16 mouse cellular contexts compared by ENCODE assay signal in genomic region chrX:51592751-51593150, GRCm38 (mm10).
DNase-seq lines count a peak whose midpoint lies in the region; ATAC-seq and TF ChIP-seq lines count a peak whose summit lies in the region.
"Had no signal": no experiment of that assay in that cellular context is flagged by ENCODE, and none has a peak within 500 bp of the region (broad histone marks: within the 10 kb centered on the region; RNA-seq: fewer than 3 reads in every experiment).

No protein-coding gene starts in this region.

- H3K4me1 ChIP-seq in kidney, adult 2 months (ENCODE audit: control insufficient read depth, insufficient read depth, low read length) = no peaks in the 10 kb centered on the region
- H3K4me1 ChIP-seq: heart, embryonic 13.5 days; liver, embryonic 12.5 days; lung, embryonic 15.5 days; midbrain, embryonic 15.5 days; stomach, embryonic 15.5 days had no signal

- 95% methylated on average over 1 of the region's 1 CpGs for WGBS in kidney, adult 2 months

- no peaks in the 10 kb centered on the region for H3K27me3 ChIP-seq in kidney, adult 2 months (replicated peaks; ENCODE audit: control insufficient read depth, insufficient read depth, low read length)
- H3K27me3 ChIP-seq: heart, embryonic 13.5 days; liver, embryonic 12.5 days; lung, embryonic 15.5 days; midbrain, embryonic 15.5 days; stomach, embryonic 15.5 days had no signal

- no peak for ATAC-seq in CD4-positive, CD25-positive, alpha-beta regulatory T cell, adult 4 months
- ATAC-seq: liver, embryonic 12.5 days; midbrain, embryonic 15.5 days had no signal

- intact Hi-C loops in left cerebral cortex, adult 2 months (cut with DNase I) = loop anchor here (10.0 kb wide), 1 partner anchor 198 kb away; no protein-coding TSS in a partner anchor
- intact Hi-C loops in left cerebral cortex, postnatal 14 days (cut with DNase I) = no loop called here

- no peaks in the 10 kb centered on the region for H3K36me3 ChIP-seq in kidney, adult 2 months (ENCODE audit: control insufficient read depth, insufficient read depth, low read length)
- H3K36me3 ChIP-seq: heart, embryonic 13.5 days; limb, embryonic 10.5 days; liver, embryonic 12.5 days; lung, embryonic 15.5 days; midbrain, embryonic 15.5 days; stomach, embryonic 15.5 days had no signal

- no peak for TF ChIP-seq POLR2A in kidney, adult 2 months (IDR thresholded peaks at IDR 0.05; ENCODE audit: low read depth, low read length)

- DNase-seq in left cerebral cortex, adult 2 months (ENCODE audit: extremely low spot score in 1 of 2, low spot score in 2 of 2) = peak; percentile 9 to 15
- DNase-seq in left cerebral cortex, adult 11 months (ENCODE audit: low spot score) = no peak
- DNase-seq in cerebellum, postnatal 14 days = peak; percentile 3 to 9
- peak; percentile 9 to 36 for DNase-seq in left cerebral cortex, postnatal 14 days (ENCODE audit: low spot score in 2 of 2)
- peak; percentile 47 for DNase-seq in telencephalon, adult 2 months (ENCODE audit: low read depth, low spot score)
- no peak for DNase-seq in kidney, adult 2 months
- DNase-seq: adrenal gland, postnatal 14 days; kidney, postnatal 10 days; spleen, adult 18-20 months had no signal

- no peak for TF ChIP-seq CTCF in left cerebral cortex, adult 2 months (IDR thresholded peaks at IDR 0.05)
- no peak for TF ChIP-seq CTCF in kidney, adult 2 months (conservative IDR thresholded peaks at IDR 0.05; ENCODE audit: insufficient read depth, insufficient read length, low read depth, low read length)

- no peak overlapping the region for H3K27ac ChIP-seq in left cerebral cortex, adult 2 months
- no peak overlapping the region for H3K27ac ChIP-seq in kidney, adult 2 months (ENCODE audit: insufficient read depth, low read depth, low read length)
- H3K27ac ChIP-seq: heart, embryonic 13.5 days; limb, embryonic 10.5 days; liver, embryonic 12.5 days; lung, embryonic 15.5 days; midbrain, embryonic 15.5 days; stomach, embryonic 15.5 days had no signal

- H3K4me3 ChIP-seq in left cerebral cortex, adult 2 months = no peak overlapping the region
- H3K4me3 ChIP-seq in kidney, adult 2 months (ENCODE audit: insufficient read depth, low read depth, low read length) = no peak overlapping the region
- H3K4me3 ChIP-seq: heart, embryonic 13.5 days; limb, embryonic 10.5 days; liver, embryonic 12.5 days; lung, embryonic 15.5 days; midbrain, embryonic 15.5 days; stomach, embryonic 15.5 days had no signal

Comparison
In these comparisons a context has a peak if more than half of its experiments do, and no peak if none do; other contexts are left out.
1. DNase-seq: peak in left cerebral cortex, adult 2 months (2 of 2), cerebellum, postnatal 14 days (2 of 2), left cerebral cortex, postnatal 14 days (2 of 2) and telencephalon, adult 2 months (single experiment); none in left cerebral cortex, adult 11 months (single experiment) and kidney, adult 2 months (single experiment).